26 mouse cellular contexts compared by ENCODE assay signal in the genomic region with DNA sequence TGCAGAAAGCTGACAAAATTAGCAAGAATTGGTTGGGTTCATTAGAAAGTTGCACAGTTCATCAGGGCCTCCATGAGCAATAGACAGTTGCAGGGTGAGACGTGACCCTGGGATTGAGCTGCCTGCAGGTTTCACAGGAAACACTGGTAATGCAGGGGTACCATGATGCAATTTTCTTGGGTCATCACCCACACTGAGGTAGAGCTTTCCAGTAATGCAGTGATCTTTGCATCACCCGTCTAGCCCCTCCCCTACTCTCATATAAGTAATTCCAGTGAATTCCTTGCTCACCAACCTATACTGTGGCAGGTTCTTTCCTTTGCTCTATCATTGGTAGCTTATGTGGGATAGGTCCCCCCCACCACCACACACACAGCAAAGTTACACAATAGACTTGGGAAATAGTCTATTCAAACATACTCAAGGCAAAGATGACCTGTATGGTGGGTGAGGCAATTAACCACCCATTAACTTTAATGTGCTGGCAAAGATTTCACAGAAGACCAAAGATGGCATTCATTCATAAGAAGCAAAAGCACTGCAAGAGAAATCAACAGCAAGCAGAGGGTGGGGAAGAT. TPM values are rescaled to one million over a fixed set of nuclear protein-coding genes. Genes with fewer than 3 reads are reported as not detected.
DNase-seq lines count a peak whose midpoint lies in the region; ATAC-seq lines count a peak whose summit lies in the region.
"Had no signal": no experiment of that assay in that cellular context is flagged by ENCODE, and none has a peak within 500 bp of the region (broad histone marks: within the 10 kb centered on the region; RNA-seq: fewer than 3 reads in every experiment).

No protein-coding gene starts in this region.

- no peak overlapping the region for H3K9ac ChIP-seq in lung, embryonic 15.5 days
- H3K9ac ChIP-seq: forebrain, postnatal 0 days; heart, embryonic 12.5 days; heart, embryonic 15.5 days; hindbrain, embryonic 13.5 days had no signal

- H3K4me1 ChIP-seq in lung, embryonic 15.5 days, result no peaks in the 10 kb centered on the region
- H3K4me1 ChIP-seq: heart, embryonic 15.5 days; hindbrain, embryonic 10.5 days; hindbrain, embryonic 13.5 days had no signal

- 0 out of 2 replicates have a peak, but pooled peaks have one; percentile 11 for ATAC-seq in lung, embryonic 15.5 days (ENCODE audit: borderline replicate concordance, extremely low read depth, low FRiP score, low TSS enrichment)
- ATAC-seq: forebrain, embryonic 14.5 days; forebrain, postnatal 0 days; hindbrain, embryonic 16.5 days; Patski had no signal

- DNase-seq in lung, adult 18-20 months, result no peak
- DNase-seq in 3T3-L1 (ENCODE audit: low read depth, low spot score), result peak; percentile 7
- DNase-seq in Muller cell, postnatal 12 days (ENCODE audit: inconsistent ontology term), result peak; percentile 1
- no peak for DNase-seq in right cerebral cortex, adult 18-20 months
- no peak for DNase-seq in left cerebral cortex, adult 9 months (ENCODE audit: low spot score in 2 of 2)
- DNase-seq: adrenal gland, postnatal 10 days; adrenal gland, postnatal 36 days; cerebellum, adult 18-20 months; cerebellum, adult 9-10 months; cerebellum, postnatal 14 days; forebrain, postnatal 0 days; gastrocnemius, adult 2 months; gastrocnemius, postnatal 14 days; heart, adult 18-20 months; heart, postnatal 10 days; heart, postnatal 36 days had no signal

- no peak overlapping the region for H3K27ac ChIP-seq in lung, embryonic 15.5 days
- H3K27ac ChIP-seq: gastrocnemius, adult 2 months; heart, embryonic 15.5 days; hindbrain, embryonic 10.5 days; hindbrain, embryonic 13.5 days had no signal

- no peak overlapping the region for H3K4me2 ChIP-seq in lung, embryonic 15.5 days
- H3K4me2 ChIP-seq: heart, embryonic 12.5 days; heart, embryonic 15.5 days; hindbrain, embryonic 13.5 days had no signal

- 75% methylated on average over 2 of the region's 2 CpGs for WGBS in lung, embryonic 15.5 days

- H3K36me3 ChIP-seq in lung, embryonic 15.5 days, result no peaks in the 10 kb centered on the region
- H3K36me3 ChIP-seq: heart, embryonic 12.5 days; heart, embryonic 15.5 days; hindbrain, embryonic 10.5 days; hindbrain, embryonic 13.5 days had no signal

- no peaks in the 10 kb centered on the region for H3K9me3 ChIP-seq in lung, embryonic 15.5 days
- H3K9me3 ChIP-seq: heart, embryonic 12.5 days; heart, embryonic 15.5 days; hindbrain, embryonic 10.5 days; hindbrain, embryonic 13.5 days had no signal

- no peaks in the 10 kb centered on the region for H3K27me3 ChIP-seq in lung, embryonic 15.5 days
- H3K27me3 ChIP-seq: heart, embryonic 12.5 days; heart, embryonic 15.5 days; hindbrain, embryonic 13.5 days had no signal

- no peak overlapping the region for H3K4me3 ChIP-seq in lung, embryonic 15.5 days
- H3K4me3 ChIP-seq: gastrocnemius, adult 2 months; heart, embryonic 12.5 days; heart, embryonic 15.5 days; hindbrain, embryonic 10.5 days; hindbrain, embryonic 13.5 days had no signal

RNA-seq across cellular contexts. Expression of gene Rbp2, which starts 5.7 kb away (rescaled TPM):
- 0.61 and 1.0 TPM in 2 replicates for polyA plus RNA-seq in lung, embryonic 15.5 days (2015; fragmentation: Nextera tagmentation; extraction: Ambion mirVana)
- polyA plus RNA-seq: forebrain, embryonic 11.5 days; frontal cortex, adult 2 months; Patski had no signal

RNA-seq across cellular contexts. Expression of gene Rbp1, which starts 57.5 kb away (rescaled TPM):
- polyA plus RNA-seq in lung, embryonic 15.5 days (2015; fragmentation: Nextera tagmentation; extraction: Ambion mirVana), result 103 and 109 TPM in 2 replicates

Comparison
In these comparisons a context has a peak if more than half of its experiments do, and no peak if none do; other contexts are left out.
1. DNase-seq: peak in 3T3-L1 (single experiment) and Muller cell, postnatal 12 days (single experiment); none in lung, adult 18-20 months (0 of 2), right cerebral cortex, adult 18-20 months (single experiment) and left cerebral cortex, adult 9 months (0 of 2).